Mouse (Mus musculus) thymus, adult 2 months (tissue): ENCODE data around the gene Lgr4. TPM values are rescaled to one million over a fixed set of nuclear protein-coding genes. Genes with fewer than 3 reads are reported as not detected.

ENCODE experiments used
- DNase-seq: peaks from one replicate; pipeline ENCODE4 v3.0.0; 2021
- H3K27ac ChIP-seq: fragments of 200-500 bp; 2 replicates; pipeline ENCODE4 v1.5.1; 2012; ENCODE audit warnings: low read length, control low read depth; ENCODE audit not compliant: control insufficient read depth, insufficient read depth
- H3K27me3 ChIP-seq: fragments of 200-500 bp; 2 replicates; pipeline ENCODE4 v1.6.1; 2012; ENCODE audit warnings: mild to moderate bottlenecking, low read length, moderate library complexity, mixed read lengths; ENCODE audit not compliant: control insufficient read depth, insufficient read depth
- H3K36me3 ChIP-seq: fragments of 200-500 bp; 2 replicates; pipeline ENCODE4 v1.6.1; 2012; ENCODE audit warnings: mild to moderate bottlenecking, low read length, moderate library complexity; ENCODE audit not compliant: control insufficient read depth, insufficient read depth
- H3K4me1 ChIP-seq: fragments of 200-500 bp; replicated peaks from 2 replicates; pipeline ENCODE4 v1.6.1; 2012; ENCODE audit warnings: low read length; ENCODE audit not compliant: control insufficient read depth, insufficient read depth
- H3K4me3 ChIP-seq: fragments of 200-500 bp; 2 replicates; pipeline ENCODE4 v1.5.1; 2012; ENCODE audit warnings: mild to moderate bottlenecking, low read length, control low read depth, moderate library complexity; ENCODE audit not compliant: control insufficient read depth, insufficient read depth
- CTCF ChIP-seq: fragments of 200-500 bp; IDR thresholded peaks from 2 replicates; pipeline ENCODE4 v1.5.1; 2012; ENCODE audit warnings: mild to moderate bottlenecking, control low read depth, low read length, moderate library complexity, borderline replicate concordance; ENCODE audit not compliant: control insufficient read depth, poor library complexity, insufficient read depth; ENCODE audit errors: extremely low read depth
- POLR2A ChIP-seq: fragments of 200-500 bp; IDR thresholded peaks from 2 replicates; pipeline ENCODE4 v1.6.1; 2012; ENCODE audit warnings: mild to moderate bottlenecking, low read length, control low read depth, moderate library complexity; ENCODE audit not compliant: control insufficient read depth, poor library complexity, insufficient read depth; ENCODE audit errors: extremely low read depth
- WGBS: fragments of 180-500 bp; shearing (Covaris S2); methylation state at CpG from one replicate; pipeline ENCODE4 v1.1.7; 2018; 5-methylcytosine and 5-hydroxymethylcytosine counted together
- polyA plus RNA-seq: library from polyadenylated mRNA; depleted of rRNA; stranded (reverse); fragments of >200 nt; gene quantifications from 2 replicates; pipeline ENCODE4 v1.2.3, GENCODE M21; 2012; rRNA removed

Gene Lgr4
- polyA plus RNA-seq, 1 experiment = 7.2 TPM

GRCm38 (mm10) chr2:110058424-110058823, 141.0 kb downstream of the Lgr4 start:
- WGBS = 83% methylated on average over 4 of the region's 4 CpGs
- no peaks in the 10 kb centered on the region for H3K27me3 ChIP-seq
- no peaks in the 10 kb centered on the region for H3K36me3 ChIP-seq
- no peak overlapping the region for H3K27ac ChIP-seq
- no peak overlapping the region for H3K4me3 ChIP-seq
- no peaks in the 10 kb centered on the region for H3K4me1 ChIP-seq
- TF ChIP-seq CTCF (no peak), POLR2A (no peak)
- no peak for DNase-seq

- DNase-seq = no peak
These were observed 145.7 kb downstream of the Lgr4 start for GRCm38 (mm10) chr2:110063131-110063530.

More at GRCm38 (mm10) chr2:110063131-110063530, 145.7 kb downstream of the Lgr4 start:
- H3K27me3 ChIP-seq = no peaks in the 10 kb centered on the region
- no peaks in the 10 kb centered on the region for H3K36me3 ChIP-seq
- H3K27ac ChIP-seq = no peak overlapping the region
- WGBS = 89% methylated on average over 1 of the region's 1 CpGs
- TF ChIP-seq POLR2A = no peak
- no peak for TF ChIP-seq CTCF
- H3K4me3 ChIP-seq = no peak overlapping the region
- H3K4me1 ChIP-seq = no peaks in the 10 kb centered on the region

Other genes starting within 250 kb of the Lgr4 start
- 0.17 and 0.24 TPM in 2 replicates for gene Bdnf, start 242.9 kb upstream of the Lgr4 start, polyA plus RNA-seq
- 9.1 and 10.0 TPM in 2 replicates for gene Lin7c, start 26.8 kb upstream of the Lgr4 start, polyA plus RNA-seq
- gene Ccdc34, start 100.2 kb downstream of the Lgr4 start, polyA plus RNA-seq = 17.8 and 20.7 TPM in 2 replicates